Mouse (Mus musculus): ENCODE measurements around the gene Dock3. TPM values are rescaled to one million over a fixed set of nuclear protein-coding genes. Genes with fewer than 3 reads are reported as not detected.

Gene Dock3
- polyA plus RNA-seq, 1 experiment: 188 TPM

DNA sequence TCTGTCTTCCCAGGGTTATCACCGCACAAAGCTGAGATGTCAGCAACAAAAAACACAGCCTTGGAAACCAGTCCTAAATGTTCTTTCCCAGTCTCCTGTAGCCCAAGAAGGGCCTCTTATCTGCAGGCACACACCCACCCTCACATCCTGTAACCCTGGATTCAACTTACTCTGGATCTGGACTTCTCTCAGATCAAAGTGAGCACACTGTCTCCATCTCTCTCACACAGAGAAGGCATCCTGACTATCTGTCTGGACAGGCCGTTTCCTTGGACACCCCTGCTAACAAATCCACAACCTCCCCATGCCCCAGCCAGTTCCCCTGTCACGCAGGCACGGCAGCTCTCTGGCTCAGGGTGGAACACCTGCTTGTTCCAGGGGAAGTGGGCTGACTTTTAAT lies 40.6 kb upstream of the Dock3 start:
- TF ChIP-seq CTCF (IDR thresholded peaks at IDR 0.05; ENCODE audit: extremely low read depth, insufficient read depth, low read length) (no peak), POLR2A (IDR thresholded peaks at IDR 0.05; ENCODE audit: extremely low read depth, insufficient read depth, low read length) (no peak)
- H3K27ac ChIP-seq (ENCODE audit: insufficient read depth, low read length): no peak overlapping the region
- H3K4me1 ChIP-seq (ENCODE audit: control insufficient read depth, insufficient read depth, low read length): no peaks in the 10 kb centered on the region
- no peak overlapping the region for H3K4me3 ChIP-seq (ENCODE audit: insufficient read depth, low read length)

DNA sequence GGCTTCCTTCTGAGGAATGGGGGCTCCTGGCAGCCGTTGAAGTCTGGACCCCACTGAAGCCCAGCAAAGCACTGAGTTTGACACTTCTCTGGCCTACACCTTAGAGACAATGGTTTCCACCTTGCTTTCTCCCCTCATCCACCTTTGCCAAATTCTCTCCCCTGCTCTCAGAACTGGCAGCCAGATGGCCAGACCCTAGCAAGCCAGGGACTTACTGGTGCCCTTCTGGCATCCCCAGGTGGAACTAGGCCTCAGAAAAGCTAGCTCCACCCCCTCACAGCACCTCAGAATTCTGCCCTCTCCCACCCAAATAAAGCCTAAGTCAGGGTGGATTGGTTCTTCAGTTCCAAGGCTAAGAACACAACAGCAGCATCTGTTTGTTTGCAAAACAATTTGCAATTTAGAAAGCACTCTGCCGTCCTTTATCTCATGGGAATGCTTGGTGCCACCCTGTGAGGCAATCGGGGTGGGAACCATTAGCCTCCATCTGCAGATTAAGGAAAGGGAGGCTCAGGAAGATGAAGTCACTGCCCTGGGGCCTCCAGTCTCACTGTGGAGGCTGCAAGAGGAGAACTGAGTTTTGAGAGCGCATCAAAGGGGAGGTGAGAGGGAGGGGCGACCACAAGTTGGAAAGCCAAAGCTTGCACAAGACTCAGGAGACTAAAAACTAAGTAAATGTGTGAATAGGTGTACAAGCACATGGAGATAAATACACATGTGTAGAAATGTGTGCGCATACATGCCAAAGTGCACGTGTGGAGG lies 39.6 kb upstream of the Dock3 start:
- H3K4me1 ChIP-seq (ENCODE audit: control insufficient read depth, insufficient read depth, low read length): no peaks in the 10 kb centered on the region
- no peak for TF ChIP-seq CTCF (IDR thresholded peaks at IDR 0.05; ENCODE audit: extremely low read depth, insufficient read depth, low read length)
- TF ChIP-seq POLR2A (IDR thresholded peaks at IDR 0.05; ENCODE audit: extremely low read depth, insufficient read depth, low read length): no peak
- no peak overlapping the region for H3K4me3 ChIP-seq (ENCODE audit: insufficient read depth, low read length)
- no peak overlapping the region for H3K27ac ChIP-seq (ENCODE audit: insufficient read depth, low read length)

DNA sequence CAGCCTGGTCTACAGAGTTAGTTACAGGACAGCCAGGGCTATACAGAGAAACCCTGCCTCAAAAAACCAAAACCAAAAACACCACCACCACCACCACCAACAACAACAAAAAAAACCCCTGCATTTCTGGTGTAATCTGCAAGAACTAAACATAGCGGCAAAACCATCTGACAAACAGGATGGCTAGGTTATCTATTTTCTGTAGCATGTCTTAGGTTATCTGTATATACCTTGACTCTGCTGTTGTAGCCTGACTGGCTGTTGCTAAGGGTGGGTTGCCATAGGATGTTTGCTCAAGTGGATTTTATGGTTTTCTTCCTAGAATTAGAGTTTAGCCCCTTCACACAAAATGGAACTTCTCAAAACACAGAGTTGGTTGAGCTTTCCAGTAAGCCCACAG lies 38.1 kb upstream of the Dock3 start:
- Histone ChIP-seq H3K27ac (ENCODE audit: insufficient read depth, low read length) (no peak overlapping the region), H3K4me1 (ENCODE audit: control insufficient read depth, insufficient read depth, low read length) (no peaks in the 10 kb centered on the region), H3K4me3 (ENCODE audit: insufficient read depth, low read length) (no peak overlapping the region)
- TF ChIP-seq CTCF (IDR thresholded peaks at IDR 0.05; ENCODE audit: extremely low read depth, insufficient read depth, low read length) (no peak), POLR2A (IDR thresholded peaks at IDR 0.05; ENCODE audit: extremely low read depth, insufficient read depth, low read length) (no peak)

DNA sequence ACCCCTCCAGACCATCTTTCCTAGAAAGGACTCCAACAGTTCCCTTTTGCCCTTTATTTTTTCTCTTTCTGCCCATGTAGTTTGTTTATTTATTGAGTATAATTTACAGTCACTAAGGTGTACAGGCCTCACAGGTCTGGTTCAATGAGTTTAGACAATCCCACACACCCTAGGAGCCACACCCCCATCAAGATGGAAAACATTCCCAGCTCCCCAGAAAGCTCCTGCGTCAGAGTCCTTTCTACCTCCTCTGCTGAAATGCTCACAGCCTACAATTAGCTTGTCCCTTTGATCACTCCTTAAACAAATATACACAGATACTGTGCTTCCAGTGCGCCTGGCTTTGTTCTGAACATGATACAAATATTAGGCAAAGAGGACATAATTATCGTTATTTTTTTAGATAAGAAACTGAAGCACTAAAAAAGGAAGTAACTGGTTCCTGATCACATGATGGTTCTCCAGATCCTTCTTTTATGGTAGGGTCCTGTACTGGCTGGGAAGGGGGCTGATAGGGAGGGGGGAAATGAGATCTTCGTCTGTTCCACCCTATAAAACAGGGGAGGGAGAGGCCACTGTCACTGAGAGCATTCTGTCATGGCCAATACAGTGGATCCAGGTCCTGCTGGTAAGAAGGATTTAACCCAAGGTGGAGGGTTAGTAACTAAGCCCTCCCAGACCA lies 36.2 kb upstream of the Dock3 start:
- Histone ChIP-seq H3K4me1 (ENCODE audit: control insufficient read depth, insufficient read depth, low read length) (peaks cover under 1% of the 10 kb centered on the region), H3K27ac (ENCODE audit: insufficient read depth, low read length) (no peak overlapping the region), H3K4me3 (ENCODE audit: insufficient read depth, low read length) (no peak overlapping the region)
- TF ChIP-seq CTCF (IDR thresholded peaks at IDR 0.05; ENCODE audit: extremely low read depth, insufficient read depth, low read length) (no peak), POLR2A (IDR thresholded peaks at IDR 0.05; ENCODE audit: extremely low read depth, insufficient read depth, low read length) (no peak)

DNA sequence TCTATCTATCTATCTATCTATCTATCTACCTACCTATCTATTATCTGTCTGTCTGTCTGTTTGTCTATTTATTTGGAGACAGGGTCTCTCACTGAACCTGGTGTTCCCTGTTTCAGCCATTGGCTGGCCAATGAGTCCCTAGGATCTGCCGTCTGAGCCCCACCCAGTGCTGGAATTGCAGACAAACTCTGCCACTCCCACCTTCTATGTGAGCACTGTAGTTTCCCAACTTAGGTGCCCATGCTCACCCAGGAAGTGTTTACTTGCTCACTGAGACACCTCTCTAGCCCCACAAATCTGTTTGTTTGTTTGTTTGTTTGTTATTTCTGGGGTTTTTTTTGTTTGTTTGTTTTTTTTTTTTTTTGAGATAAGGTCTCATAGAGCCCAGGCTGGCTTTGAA lies 35.3 kb upstream of the Dock3 start:
- Histone ChIP-seq H3K4me3 (ENCODE audit: insufficient read depth, low read length) (no peak overlapping the region), H3K27ac (ENCODE audit: insufficient read depth, low read length) (no peak overlapping the region), H3K4me1 (ENCODE audit: control insufficient read depth, insufficient read depth, low read length) (peaks cover 5% of the 10 kb centered on the region)
- TF ChIP-seq POLR2A (IDR thresholded peaks at IDR 0.05; ENCODE audit: extremely low read depth, insufficient read depth, low read length) (no peak), CTCF (IDR thresholded peaks at IDR 0.05; ENCODE audit: extremely low read depth, insufficient read depth, low read length) (no peak)

DNA sequence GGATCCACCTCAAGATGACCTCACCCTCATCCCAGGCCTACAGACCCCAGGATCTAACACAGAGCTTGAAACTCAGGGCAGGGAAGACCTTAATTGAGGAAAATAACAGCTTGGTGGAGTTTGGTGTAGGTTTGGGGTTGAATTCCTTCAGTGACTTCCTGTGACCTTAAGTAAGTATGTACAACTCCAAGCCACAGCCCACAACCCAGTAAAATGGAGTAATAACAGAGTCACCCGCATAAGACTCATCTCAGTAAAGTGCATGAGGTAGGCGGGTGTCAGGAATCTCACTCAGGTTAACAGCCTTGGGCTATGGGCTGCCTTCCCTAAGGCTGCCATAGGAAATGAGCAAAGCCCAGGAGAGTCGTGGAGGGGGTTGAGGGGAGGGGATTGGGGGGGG lies 33.0 kb upstream of the Dock3 start:
- H3K4me1 ChIP-seq (ENCODE audit: control insufficient read depth, insufficient read depth, low read length): peaks cover 17% of the 10 kb centered on the region
- TF ChIP-seq POLR2A (IDR thresholded peaks at IDR 0.05; ENCODE audit: extremely low read depth, insufficient read depth, low read length) (no peak), CTCF (IDR thresholded peaks at IDR 0.05; ENCODE audit: extremely low read depth, insufficient read depth, low read length) (no peak)
- H3K27ac ChIP-seq (ENCODE audit: insufficient read depth, low read length): no peak overlapping the region
- no peak overlapping the region for H3K4me3 ChIP-seq (ENCODE audit: insufficient read depth, low read length)

DNA sequence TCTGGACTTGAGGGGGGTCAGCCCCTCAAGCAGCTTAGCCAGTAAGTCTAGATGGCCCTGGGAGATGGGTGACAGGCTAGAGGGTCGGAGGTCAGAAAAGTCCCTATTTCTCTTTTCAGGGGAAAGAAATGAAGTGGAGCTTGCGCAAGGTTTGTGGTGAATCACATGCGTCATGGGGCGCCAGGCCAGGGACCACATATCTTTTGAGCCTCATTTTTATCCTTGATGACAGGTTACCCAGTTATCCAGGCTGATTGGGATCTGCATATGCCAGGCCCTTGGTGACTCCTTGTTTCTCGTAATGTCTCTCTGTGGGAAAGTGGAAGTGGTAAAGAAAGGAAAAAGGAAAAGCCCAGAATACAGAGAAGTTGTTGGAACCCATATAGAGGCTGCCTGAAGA lies 32.2 kb upstream of the Dock3 start:
- TF ChIP-seq CTCF (IDR thresholded peaks at IDR 0.05; ENCODE audit: extremely low read depth, insufficient read depth, low read length): no peak
- no peak for TF ChIP-seq POLR2A (IDR thresholded peaks at IDR 0.05; ENCODE audit: extremely low read depth, insufficient read depth, low read length)
- no peak overlapping the region for H3K4me3 ChIP-seq (ENCODE audit: insufficient read depth, low read length)
- peaks cover 20% of the 10 kb centered on the region for H3K4me1 ChIP-seq (ENCODE audit: control insufficient read depth, insufficient read depth, low read length)
- no peak overlapping the region for H3K27ac ChIP-seq (ENCODE audit: insufficient read depth, low read length)

DNA sequence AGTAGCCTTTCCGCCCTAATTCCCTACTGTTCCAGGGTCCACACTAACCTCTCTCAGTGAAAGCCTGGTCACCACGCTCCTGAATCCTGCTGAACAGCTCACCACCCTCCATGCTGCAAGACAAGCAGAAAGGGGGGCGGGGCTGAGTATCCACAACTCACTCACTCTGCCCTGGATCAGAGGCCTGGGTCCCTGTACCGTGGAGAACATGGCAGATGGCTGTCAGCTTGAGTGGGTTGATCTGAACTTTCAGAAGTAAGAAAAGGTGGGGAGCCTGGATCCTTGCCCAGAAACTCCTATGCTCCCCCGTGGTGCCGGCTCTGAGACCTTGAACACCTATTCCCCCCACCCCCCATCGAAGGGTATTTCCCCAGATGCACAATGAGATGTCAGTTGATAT lies 30.7 kb upstream of the Dock3 start:
- Histone ChIP-seq H3K4me1 (ENCODE audit: control insufficient read depth, insufficient read depth, low read length) (peaks cover 23% of the 10 kb centered on the region), H3K4me3 (ENCODE audit: insufficient read depth, low read length) (no peak overlapping the region), H3K27ac (ENCODE audit: insufficient read depth, low read length) (no peak overlapping the region)
- TF ChIP-seq POLR2A (IDR thresholded peaks at IDR 0.05; ENCODE audit: extremely low read depth, insufficient read depth, low read length): no peak
- no peak for TF ChIP-seq CTCF (IDR thresholded peaks at IDR 0.05; ENCODE audit: extremely low read depth, insufficient read depth, low read length)

DNA sequence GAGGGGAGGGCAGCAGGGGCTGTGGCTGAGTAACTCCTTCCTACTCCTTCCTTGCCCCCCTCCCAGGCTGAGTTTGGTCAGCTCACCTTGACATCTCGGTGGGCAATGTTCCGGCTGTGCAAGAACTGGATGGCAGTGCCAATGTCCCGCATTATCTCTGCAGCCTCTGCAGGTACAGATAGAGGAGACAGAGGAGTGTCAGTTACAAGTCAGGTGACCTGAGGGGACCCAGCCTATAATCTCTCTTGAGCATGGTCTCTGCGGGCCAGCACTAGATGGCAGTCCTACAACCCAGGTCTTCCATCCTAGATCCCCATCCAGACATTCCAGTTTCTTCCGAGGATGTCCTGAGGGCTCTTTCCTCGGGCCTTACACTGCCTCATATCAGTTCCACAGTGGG lies 30.1 kb upstream of the Dock3 start:
- Histone ChIP-seq H3K4me3 (ENCODE audit: insufficient read depth, low read length) (no peak overlapping the region), H3K4me1 (ENCODE audit: control insufficient read depth, insufficient read depth, low read length) (peaks cover 26% of the 10 kb centered on the region), H3K27ac (ENCODE audit: insufficient read depth, low read length) (no peak overlapping the region)
- TF ChIP-seq CTCF (IDR thresholded peaks at IDR 0.05; ENCODE audit: extremely low read depth, insufficient read depth, low read length) (no peak), POLR2A (IDR thresholded peaks at IDR 0.05; ENCODE audit: extremely low read depth, insufficient read depth, low read length) (no peak)

DNA sequence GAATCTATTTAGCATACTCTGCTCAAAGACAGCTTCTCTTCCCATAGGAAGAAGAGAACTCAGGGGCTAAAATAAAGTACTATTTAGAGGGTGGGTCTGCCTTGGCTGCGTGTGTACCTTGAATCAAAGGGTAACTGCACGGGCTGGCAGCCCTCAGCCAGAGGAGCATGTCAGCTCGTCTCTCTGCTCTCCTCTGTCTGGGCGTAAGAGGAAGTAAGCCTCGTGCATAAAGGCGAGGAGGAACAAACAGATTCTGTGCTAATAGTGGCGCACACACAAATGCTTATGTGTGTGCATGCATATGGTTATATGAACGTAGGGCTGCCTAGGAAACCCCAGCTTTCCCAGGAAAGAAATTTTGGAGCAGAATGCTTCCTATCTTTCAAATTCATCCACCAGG lies 29.1 kb upstream of the Dock3 start:
- H3K27ac ChIP-seq (ENCODE audit: insufficient read depth, low read length): peak overlapping the region; percentile 62
- H3K4me3 ChIP-seq (ENCODE audit: insufficient read depth, low read length): no peak overlapping the region
- no peak for TF ChIP-seq CTCF (IDR thresholded peaks at IDR 0.05; ENCODE audit: extremely low read depth, insufficient read depth, low read length)
- no peak for TF ChIP-seq POLR2A (IDR thresholded peaks at IDR 0.05; ENCODE audit: extremely low read depth, insufficient read depth, low read length)
- peaks cover 26% of the 10 kb centered on the region for H3K4me1 ChIP-seq (ENCODE audit: control insufficient read depth, insufficient read depth, low read length)
